Mouse (Mus musculus): ENCODE data around the gene Cln6. TPM values are rescaled to one million over a fixed set of nuclear protein-coding genes. Genes with fewer than 3 reads are reported as not detected.
"Not testable (repeated sequence)": the region's sequence is repeated elsewhere in the genome, so short reads cannot be mapped to it uniquely, and the experiment has no call there.

The Cln6 gene
- polyA plus RNA-seq, 1 experiment from 2014 or later = 19.1 TPM

DNA sequence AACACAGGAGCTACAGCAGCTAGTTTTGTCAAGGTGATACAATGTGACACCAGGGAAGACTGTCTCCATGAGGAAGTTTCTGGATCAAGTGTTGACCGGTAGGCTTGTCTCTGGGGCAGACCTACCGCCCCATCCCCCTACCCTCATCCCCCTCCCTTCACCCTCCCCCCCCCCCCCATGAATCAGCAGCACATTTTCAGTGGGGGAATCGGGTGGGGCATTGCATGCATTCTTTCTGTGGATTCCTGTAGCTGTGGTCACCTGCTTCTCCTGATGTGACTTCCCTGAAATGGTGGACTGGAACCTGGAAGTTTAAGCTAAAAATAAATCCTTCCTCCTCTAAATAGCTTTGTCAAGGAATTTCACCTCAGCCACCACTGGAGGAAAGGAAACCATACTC is 19.1 kb upstream of the Cln6 start:
- Histone ChIP-seq H3K4me2 (replicated peaks; ENCODE audit: low read depth, low read length) (no peak overlapping the region), H3K9me3 (ENCODE audit: low read length) (no peaks in the 10 kb centered on the region), H3K27me3 (replicated peaks; ENCODE audit: insufficient read depth, low read length) (no peaks in the 10 kb centered on the region), H3K4me3 (ENCODE audit: low read depth, low read length) (no peak overlapping the region), H3K9ac (replicated peaks; ENCODE audit: low read depth) (no peak overlapping the region), H3K4me1 (ENCODE audit: insufficient read depth, low read depth, low read length) (no peaks in the 10 kb centered on the region), H3K27ac (ENCODE audit: low read length) (no peak overlapping the region), H3K36me3 (ENCODE audit: insufficient read depth, low read length) (no peaks in the 10 kb centered on the region)
- DNase-seq (ENCODE audit: low spot score) = no peak
- WGBS = 73% methylated on average over 3 of the region's 3 CpGs
- no peak for TF ChIP-seq EP300 (IDR thresholded peaks at IDR 0.05)
- ATAC-seq = no peak

DNA sequence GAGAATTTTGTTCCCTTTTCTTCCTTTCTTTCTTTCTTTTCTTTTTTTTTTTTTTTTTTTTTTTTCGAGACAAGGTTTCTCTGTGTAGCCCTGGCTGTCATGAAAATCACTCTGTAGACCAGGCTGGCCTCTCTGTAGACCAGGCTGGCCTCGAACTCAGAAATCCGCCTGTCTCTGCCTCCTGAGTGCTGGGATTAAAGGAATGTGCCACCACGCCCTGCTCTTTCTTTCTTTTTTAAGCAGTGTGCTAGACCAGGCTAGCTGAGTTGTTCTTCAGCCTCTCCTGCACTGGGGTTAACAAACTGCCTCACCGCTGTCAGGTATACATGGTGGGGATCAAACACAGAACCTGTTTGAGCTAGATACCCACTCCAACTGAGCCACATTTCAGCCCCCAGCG is 18.7 kb upstream of the Cln6 start:
- not testable (repeated sequence) for H3K9me3 ChIP-seq (ENCODE audit: low read length); H3K4me2 ChIP-seq (replicated peaks; ENCODE audit: low read depth, low read length); H3K4me3 ChIP-seq (ENCODE audit: low read depth, low read length); ATAC-seq; DNase-seq (ENCODE audit: low spot score); H3K9ac ChIP-seq (replicated peaks; ENCODE audit: low read depth); H3K36me3 ChIP-seq (ENCODE audit: insufficient read depth, low read length); H3K4me1 ChIP-seq (ENCODE audit: insufficient read depth, low read depth, low read length); H3K27me3 ChIP-seq (replicated peaks; ENCODE audit: insufficient read depth, low read length); H3K27ac ChIP-seq (ENCODE audit: low read length)
- WGBS = 82% methylated on average over 6 of the region's 6 CpGs

DNA sequence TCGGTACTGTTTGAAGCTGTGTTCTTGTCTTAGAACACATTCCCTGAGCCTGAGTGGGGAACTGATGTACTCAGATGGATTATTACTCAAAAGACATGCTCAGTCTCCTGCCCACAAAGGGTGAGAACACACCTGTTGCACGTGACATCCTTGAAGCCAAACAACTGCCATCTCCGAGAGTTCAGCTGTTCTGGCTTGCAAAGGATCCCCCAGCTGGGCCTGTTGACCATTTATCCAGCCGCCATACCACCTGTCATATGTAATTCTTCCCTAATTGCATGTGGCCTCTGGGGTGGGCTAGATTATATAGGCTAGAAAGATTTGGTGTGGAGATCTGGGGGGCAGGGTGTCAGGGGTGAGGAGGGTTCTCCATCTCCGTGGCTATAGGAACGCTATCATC is 17.8 kb upstream of the Cln6 start:
- Histone ChIP-seq H3K27me3 (replicated peaks; ENCODE audit: insufficient read depth, low read length) (no peaks in the 10 kb centered on the region), H3K36me3 (ENCODE audit: insufficient read depth, low read length) (no peaks in the 10 kb centered on the region), H3K9me3 (ENCODE audit: low read length) (no peaks in the 10 kb centered on the region), H3K27ac (ENCODE audit: low read length) (no peak overlapping the region), H3K4me1 (ENCODE audit: insufficient read depth, low read depth, low read length) (peaks cover 3% of the 10 kb centered on the region; the same call in 1 of the 2 replicates), H3K4me3 (ENCODE audit: low read depth, low read length) (no peak overlapping the region), H3K4me2 (replicated peaks; ENCODE audit: low read depth, low read length) (no peak overlapping the region), H3K9ac (replicated peaks; ENCODE audit: low read depth) (no peak overlapping the region)
- ATAC-seq (no peak), DNase-seq (ENCODE audit: low spot score) (no peak)
- WGBS = 78% methylated on average over 6 of the region's 6 CpGs
- TF ChIP-seq EP300 (IDR thresholded peaks at IDR 0.05) = no peak
- TF ChIP-seq CTCF (IDR thresholded peaks at IDR 0.05) = no peak

DNA sequence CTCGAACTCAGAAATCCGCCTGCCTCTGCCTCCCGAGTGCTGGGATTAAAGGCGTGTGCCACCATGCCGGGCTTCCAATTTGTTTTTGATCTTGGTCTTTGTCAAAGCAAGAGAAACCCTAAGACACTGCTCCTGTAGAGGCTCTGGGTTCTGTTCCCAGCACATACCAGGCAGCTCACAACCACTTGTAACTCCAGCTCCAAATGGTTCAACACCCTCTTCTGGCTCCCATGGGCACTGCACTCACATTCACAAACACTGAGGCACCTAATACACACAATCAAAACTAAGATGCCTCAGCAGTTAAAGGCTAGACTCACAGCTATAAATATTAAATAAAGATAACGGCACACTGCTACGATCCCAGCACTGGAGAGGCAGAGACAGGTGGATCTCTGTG is 16.8 kb upstream of the Cln6 start:
- Histone ChIP-seq H3K9me3 (ENCODE audit: low read length) (no peaks in the 10 kb centered on the region), H3K4me2 (replicated peaks; ENCODE audit: low read depth, low read length) (no peak overlapping the region), H3K27me3 (replicated peaks; ENCODE audit: insufficient read depth, low read length) (no peaks in the 10 kb centered on the region), H3K9ac (replicated peaks; ENCODE audit: low read depth) (no peak overlapping the region), H3K4me1 (ENCODE audit: insufficient read depth, low read depth, low read length) (peaks cover 5% of the 10 kb centered on the region; the same call in 1 of the 2 replicates), H3K27ac (ENCODE audit: low read length) (no peak overlapping the region), H3K4me3 (ENCODE audit: low read depth, low read length) (no peak overlapping the region), H3K36me3 (ENCODE audit: insufficient read depth, low read length) (no peaks in the 10 kb centered on the region)
- DNase-seq (ENCODE audit: low spot score) (no peak), ATAC-seq (no peak)
- TF ChIP-seq CTCF (IDR thresholded peaks at IDR 0.05) = no peak
- TF ChIP-seq EP300 (IDR thresholded peaks at IDR 0.05) = no peak
- 96% methylated on average over 7 of the region's 7 CpGs for WGBS

DNA sequence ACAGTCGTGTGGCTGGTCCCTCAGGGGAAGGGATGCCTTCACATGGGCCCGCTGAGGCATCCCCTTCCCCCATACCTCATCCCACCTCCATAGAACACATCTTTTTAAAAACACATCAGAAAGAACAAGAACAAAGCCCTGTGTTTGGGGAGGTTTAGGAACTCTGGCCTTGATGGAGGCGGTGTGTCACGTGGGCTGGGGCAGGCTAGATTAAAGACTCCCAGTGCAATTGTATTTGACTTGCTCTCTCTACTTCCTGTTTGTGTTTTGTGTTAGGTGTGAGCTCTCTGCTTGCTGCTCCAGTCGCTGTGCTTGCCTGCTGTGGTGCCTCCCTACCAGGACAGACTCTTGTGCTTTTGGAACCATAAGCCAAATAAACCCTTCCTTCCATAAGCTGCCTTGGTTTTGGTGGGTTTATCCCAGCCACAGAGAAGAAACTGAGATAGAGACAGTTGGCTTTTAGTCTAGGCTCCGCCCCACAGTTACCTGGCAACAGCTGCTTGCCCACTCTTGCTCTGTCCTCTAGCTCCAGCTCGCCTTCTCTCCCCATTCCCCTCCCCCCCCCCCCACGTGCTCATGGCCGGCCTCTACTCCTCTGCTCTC is 12.7 kb upstream of the Cln6 start:
- Histone ChIP-seq H3K9me3 (ENCODE audit: low read length) (no peaks in the 10 kb centered on the region), H3K27ac (ENCODE audit: low read length) (no peak overlapping the region), H3K36me3 (ENCODE audit: insufficient read depth, low read length) (no peaks in the 10 kb centered on the region), H3K9ac (replicated peaks; ENCODE audit: low read depth) (no peak overlapping the region), H3K4me3 (ENCODE audit: low read depth, low read length) (no peak overlapping the region), H3K27me3 (replicated peaks; ENCODE audit: insufficient read depth, low read length) (no peaks in the 10 kb centered on the region), H3K4me2 (replicated peaks; ENCODE audit: low read depth, low read length) (no peak overlapping the region), H3K4me1 (ENCODE audit: insufficient read depth, low read depth, low read length) (peaks cover 8% of the 10 kb centered on the region; the same call in 1 of the 2 replicates)
- no peak for ATAC-seq
- 15% methylated on average over 9 of the region's 9 CpGs for WGBS
- no peak for DNase-seq (ENCODE audit: low spot score)
- TF ChIP-seq EP300 (IDR thresholded peaks at IDR 0.05) (no peak), CTCF (IDR thresholded peaks at IDR 0.05) (no peak)

DNA sequence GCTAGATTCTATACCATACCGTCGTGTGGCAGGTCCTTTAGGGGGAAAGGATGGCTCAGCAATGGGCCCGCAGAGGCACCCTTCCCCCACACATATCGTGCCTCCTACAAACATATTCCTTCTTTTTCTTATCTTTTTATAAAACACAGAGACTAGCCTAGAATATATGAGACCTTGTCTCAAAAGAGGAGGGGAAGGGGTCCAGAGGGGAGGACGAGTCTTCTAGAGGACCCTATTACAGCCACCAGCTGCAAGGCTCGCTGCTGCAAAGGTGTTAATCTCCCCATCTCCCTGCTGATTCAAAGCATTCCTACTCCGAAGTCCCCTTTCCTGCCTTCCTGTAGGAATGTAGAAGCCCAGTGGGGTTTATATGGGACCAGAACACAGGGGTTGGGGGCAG is 12.1 kb upstream of the Cln6 start:
- no peak for DNase-seq (ENCODE audit: low spot score)
- ATAC-seq = no peak
- peaks cover 8% of the 10 kb centered on the region; the same call in 1 of the 2 replicates for H3K4me1 ChIP-seq (ENCODE audit: insufficient read depth, low read depth, low read length)
- no peak for TF ChIP-seq CTCF (IDR thresholded peaks at IDR 0.05)
- TF ChIP-seq EP300 (IDR thresholded peaks at IDR 0.05) = no peak
- no peak overlapping the region for H3K27ac ChIP-seq (ENCODE audit: low read length)
- H3K4me3 ChIP-seq (ENCODE audit: low read depth, low read length) = no peak overlapping the region
- no peak overlapping the region for H3K4me2 ChIP-seq (replicated peaks; ENCODE audit: low read depth, low read length)
- H3K36me3 ChIP-seq (ENCODE audit: insufficient read depth, low read length) = no peaks in the 10 kb centered on the region
- WGBS = 16% methylated on average over 7 of the region's 7 CpGs
- H3K9ac ChIP-seq (replicated peaks; ENCODE audit: low read depth) = no peak overlapping the region
- no peaks in the 10 kb centered on the region for H3K27me3 ChIP-seq (replicated peaks; ENCODE audit: insufficient read depth, low read length)
- no peaks in the 10 kb centered on the region for H3K9me3 ChIP-seq (ENCODE audit: low read length)
